Mouse (Mus musculus) CD8-positive naive resting alpha-beta T cell, adult 2 months (primary cell): ENCODE results near the gene Gab2.
A peak's percentile ranks its signal among the peaks of the same experiment; 100 is the strongest.

ENCODE experiments used
- DNase-seq, 2 experiments: peaks; one replicate each; pipeline ENCODE4 v3.0.0; 2022; ENCODE audit warnings: low read depth in 2 of 2, low spot score in 2 of 2

Gene Gab2

DNA sequence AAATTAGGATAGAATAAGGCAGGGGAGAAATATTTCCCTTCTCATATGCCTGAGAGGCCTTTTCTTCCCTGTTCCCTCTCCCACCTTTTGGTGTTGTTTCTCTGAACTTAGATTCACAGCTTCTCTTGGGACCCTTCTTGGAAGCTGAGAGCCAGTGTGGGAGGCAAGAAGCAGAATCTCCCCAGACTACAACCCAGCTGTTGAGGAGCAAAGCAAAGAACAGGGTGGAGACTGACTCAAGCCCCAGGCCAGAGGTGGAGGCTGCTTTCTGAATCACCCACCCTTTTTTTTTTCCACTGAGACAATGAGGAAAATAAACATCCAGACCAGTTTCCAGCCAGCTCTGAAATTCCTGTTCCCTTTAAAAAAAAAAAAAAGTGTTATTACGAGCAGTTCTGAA is 166.3 kb downstream of the Gab2 start:
- DNase-seq: no peak

DNA sequence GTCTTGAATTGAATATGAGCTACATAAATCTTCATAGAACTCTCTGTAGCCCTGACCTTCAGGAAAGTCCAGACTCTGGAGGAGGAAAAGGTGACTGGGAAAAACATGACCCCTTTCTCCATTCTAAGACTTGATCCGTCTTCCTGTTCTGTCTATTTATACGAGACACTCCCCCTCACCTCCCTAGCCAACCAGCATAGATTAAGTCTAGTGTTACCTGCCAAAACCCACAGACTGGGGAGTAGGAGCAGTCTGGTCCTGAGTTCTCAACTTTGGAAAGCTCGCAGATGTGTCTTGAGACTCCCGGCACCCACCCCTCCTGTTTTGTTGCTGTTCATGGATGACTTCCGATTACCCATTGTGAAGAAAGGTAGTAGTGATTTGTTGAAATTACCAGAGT is 166.8 kb downstream of the Gab2 start:
- no peak for DNase-seq

DNA sequence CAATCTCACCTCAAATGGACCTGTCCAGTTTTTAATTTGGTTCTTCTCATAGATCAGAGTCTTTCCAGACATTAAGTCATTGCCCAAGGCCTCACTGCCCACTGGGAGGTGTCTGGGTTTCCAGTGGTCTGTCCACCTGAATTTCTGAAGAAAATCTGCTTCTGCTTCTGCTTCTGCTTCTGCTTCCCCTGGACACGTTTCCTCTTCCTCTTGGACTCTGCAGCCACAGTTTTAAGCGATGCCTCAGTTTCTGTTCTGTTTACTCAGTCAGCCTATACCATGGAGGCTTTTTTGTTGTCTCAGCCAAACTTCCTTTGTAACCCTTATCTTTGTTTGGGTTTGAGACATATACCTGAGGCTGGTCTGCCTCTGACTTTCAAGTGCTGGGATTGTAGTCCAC is 170.3 kb downstream of the Gab2 start:
- DNase-seq: no peak

DNA sequence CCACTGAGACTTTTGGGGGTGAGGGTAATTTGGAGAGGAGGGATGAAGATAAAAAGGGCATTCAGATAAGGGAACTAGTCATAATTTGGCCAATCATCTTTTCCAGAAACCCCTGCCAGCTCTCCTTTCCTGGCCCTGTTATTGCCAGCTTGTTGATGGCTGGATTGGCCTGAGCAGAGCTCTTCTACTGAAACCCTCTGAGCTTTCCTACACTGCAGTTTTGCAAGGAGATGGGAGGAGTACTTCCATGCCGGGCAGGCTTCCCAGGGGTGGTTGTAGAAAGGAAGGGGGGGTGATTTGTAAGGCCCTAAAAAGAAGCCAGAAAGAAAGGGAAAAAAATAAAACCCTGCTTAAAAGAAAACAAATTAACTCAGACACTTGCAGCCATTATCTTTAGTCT is 181.2 kb downstream of the Gab2 start:
- no peak for DNase-seq

DNA sequence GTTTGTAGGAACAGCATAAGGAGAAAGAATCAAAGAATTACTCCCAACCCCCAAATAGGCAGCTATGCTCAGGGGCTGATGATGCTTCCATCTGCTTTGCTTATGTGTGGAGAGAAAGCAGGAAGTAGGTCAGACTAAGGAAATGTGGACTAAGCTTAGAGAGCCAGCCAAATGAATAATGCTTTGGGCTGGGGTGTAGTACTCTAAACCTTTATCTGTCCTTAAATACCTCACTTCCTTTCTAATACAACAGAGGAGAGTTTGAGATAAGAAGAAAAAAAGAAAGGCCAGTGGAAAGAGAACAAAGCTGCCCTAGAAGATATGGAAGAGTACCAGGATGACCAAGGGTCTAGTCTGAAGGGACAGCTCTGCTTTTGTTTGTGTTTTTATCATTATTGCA is 189.0 kb downstream of the Gab2 start:
- no peak for DNase-seq

DNA sequence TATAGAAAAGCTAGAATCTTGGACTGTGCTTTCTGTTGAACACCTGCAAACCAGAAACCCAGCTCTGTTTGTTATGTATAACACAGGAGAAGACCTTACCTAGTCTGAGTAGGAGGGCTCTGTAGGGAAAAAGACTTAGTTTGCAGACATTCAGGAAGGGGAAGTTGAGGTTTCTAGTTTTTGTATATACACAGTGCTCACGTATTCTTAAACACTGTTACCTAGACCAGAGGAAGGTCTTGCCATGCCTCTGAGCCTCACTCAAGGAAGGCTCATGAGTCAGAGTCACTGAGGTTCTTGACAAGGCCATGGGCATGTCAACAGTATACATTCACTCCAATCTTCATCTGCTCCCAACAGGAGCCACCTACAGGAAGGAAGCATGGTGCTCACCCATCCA is 189.7 kb downstream of the Gab2 start:
- no peak for DNase-seq

DNA sequence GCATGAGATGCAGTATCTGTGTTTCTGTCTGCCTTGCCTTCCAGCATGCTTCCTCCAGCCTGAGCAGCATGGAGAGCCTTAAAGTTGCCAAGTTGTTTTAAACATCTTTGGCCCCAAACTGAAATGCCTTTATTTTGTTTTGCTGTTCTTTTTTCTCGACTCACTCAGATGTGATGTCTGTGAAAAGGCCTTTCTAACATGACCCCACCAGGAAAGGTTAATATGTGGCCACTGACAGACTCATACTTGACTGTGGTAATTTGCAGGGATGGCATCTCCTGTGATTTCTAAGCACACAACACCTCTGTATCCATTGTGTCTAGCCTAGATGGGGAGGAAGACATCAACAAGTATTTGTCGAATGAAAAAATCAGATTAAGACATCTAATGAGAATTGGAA is 215.6 kb downstream of the Gab2 start:
- DNase-seq: no peak

DNA sequence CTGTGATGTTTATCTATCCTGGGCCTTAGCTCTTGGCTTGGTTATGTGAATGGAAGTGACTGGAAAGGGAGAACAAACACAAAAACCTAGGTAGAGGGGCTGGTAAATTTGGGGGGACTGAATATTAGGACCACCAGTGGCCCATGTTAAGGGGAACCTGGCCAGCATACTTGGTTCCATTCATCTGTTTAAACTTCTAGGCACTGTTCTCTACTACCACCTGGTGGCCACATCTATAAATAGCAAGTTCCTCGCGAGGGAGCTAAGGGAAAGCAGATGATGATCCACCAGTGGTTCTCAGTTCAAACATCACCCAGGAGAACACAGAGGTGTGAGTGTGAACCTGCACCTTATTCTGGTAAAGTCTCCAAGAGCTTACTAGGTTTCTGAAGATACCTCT is 216.1 kb downstream of the Gab2 start:
- DNase-seq: peak; percentile 17 to 46

DNA sequence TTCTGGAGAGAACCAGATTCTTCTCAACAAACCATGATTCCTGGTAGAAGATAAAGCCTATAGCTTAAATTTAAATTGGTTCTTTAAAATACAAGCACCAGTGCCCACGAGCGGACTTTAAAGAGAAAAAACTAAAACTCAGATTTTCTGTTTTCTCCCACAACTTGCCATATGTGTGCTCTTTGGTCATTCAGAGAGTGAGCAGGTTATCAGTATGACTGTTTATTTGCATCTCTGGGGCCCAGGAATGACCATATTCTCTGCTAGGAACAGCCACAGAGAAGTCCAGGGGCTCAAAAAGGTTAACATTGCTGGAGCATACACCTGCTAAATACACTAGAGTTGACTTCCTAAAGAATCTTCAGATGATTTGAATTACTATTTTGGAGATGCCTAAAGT is 216.9 kb downstream of the Gab2 start:
- no peak for DNase-seq

DNA sequence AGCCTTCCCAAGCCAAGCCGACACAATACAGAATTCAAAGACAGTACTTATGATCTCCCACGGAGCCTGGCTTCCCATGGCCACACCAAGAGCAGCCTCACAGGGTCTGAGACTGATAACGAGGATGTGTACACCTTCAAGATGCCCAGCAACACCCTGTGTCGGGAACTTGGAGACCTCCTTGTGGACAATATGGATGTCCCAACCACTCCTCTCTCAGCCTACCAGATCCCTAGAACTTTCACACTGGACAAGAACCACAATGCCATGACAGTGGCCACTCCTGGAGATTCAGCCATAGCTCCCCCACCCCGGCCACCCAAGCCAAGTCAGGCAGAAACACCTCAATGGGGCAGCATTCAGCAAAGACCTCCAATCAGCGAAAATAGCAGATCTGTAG is 217.6 kb downstream of the Gab2 start:
- no peak for DNase-seq

DNA sequence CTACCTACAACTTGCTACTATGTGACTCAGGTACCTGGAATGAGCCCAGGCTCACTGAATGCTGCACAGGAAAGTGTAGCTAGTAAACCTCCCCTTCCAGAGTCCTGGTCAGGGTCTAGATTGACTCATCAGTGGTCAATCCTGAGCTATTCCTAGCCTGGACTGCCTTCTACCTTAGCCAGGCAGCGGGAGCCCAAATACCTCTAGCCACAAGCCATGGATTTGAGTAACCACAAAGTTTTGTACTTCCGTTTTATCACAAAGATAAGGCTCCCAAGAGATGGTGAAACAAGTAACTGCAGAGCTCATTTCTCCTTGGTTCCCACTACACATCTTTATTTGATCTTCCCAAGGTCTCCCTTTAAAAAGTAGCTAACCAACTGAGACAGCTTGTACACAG is 219.5 kb downstream of the Gab2 start:
- DNase-seq: no peak

DNA sequence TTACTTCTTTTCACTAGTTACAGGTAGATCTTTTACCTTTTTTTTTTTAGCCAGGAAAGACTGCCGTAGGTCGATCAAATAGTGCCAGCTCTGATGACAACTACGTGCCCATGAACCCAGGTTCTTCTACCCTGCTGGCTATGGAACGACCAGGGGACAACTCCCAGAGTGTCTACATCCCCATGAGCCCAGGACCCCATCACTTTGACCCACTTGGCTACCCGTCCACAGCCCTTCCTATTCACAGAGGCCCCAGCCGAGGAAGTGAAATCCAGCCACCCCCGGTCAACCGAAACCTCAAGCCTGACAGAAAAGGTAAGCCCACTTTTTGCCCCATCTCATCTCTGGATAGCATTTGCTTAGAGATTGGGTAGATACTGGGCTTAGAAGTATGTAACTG is 219.9 kb downstream of the Gab2 start:
- no peak for DNase-seq

DNA sequence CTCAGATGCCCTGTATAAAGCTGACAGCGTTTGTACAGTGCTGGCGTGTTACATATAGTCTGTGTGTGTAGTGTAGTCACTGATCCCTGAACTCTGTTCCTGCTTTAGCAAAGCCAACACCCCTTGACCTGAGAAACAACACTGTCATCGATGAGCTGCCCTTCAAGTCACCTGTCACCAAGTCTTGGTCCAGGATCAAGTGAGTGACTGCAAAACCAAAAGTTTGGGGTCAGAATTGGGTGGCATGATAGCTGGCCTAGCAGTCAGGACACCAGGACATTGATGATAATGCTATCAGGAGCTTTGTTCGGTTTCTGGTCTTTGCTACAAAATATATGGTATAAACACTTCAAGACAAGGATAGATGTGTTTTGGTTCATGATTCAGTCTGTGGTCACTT is 220.9 kb downstream of the Gab2 start:
- DNase-seq: no peak

DNA sequence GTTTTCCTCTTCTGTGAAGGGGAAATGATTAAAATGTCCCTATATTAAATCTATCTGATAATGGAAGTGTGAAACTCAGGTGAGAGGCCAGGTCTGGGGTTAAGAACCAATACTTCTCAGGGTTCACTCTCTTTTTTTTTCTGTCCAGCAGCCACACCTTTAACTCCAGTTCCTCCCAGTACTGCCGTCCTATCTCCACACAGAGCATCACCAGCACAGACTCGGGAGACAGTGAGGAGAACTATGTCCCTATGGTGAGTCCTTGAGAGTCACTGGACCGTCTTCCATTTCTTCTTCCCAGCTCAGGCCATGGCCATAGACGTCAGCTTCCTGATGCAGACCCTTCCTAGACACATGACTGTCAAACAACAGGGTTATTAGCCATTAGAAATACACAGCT is 221.5 kb downstream of the Gab2 start:
- DNase-seq: no peak

DNA sequence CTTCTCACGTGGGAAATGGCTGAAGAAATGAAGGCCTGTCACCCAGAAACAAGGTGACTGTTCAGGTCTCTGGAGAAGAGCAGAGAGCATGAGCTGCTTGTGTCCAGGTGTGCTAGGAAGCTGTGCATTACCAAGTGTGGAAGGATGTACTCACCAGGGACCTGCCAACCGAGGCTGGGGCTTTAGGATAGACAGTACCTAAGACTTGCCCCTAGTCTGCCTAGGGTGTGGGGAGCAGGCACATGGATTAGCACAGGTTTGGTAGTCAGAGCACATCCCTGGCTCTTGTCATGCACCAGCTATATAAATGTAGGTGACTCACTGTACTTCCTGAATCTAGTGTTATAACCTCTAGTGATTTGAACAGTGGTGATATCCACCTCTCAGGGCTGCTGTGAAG is 222.2 kb downstream of the Gab2 start:
- no peak for DNase-seq

DNA sequence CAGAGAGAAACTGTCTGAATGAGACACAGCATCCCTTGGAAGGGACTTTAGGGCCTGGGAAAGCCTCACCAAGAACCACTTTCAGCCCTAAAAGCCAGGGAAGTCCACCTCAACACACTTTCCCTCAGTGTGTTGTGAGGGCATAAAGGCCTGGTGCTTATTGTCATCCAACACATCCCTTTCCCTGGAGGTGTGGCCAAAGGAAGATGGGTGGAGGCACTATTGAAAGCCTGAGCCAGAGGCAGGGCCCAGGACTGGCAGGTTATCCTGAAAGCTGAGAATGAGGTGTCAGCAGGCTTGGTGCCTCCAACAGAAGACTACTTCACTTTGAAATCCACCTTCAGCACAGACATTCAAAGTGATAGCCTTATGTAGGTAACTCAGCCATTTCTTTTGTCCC is 223.1 kb downstream of the Gab2 start:
- no peak for DNase-seq

DNA sequence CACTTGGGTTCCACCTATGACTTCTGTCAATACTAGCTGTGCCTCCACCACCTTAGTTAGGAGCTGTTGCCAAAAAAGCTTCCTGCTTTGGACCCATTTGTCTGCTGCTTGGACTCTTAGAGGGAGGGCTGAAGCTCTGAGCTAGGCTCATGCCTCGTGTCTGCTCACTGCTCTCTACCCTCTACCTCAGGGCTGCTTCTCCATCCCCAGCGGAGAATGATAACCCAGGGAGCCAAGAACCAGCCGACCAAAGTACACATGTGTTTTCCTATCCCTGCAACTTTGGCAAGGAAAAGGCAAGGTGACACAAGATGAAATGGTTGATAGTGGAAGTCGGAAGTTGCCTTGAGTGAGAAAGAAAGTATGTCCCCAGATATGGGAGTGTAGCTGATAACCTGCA is 223.8 kb downstream of the Gab2 start:
- DNase-seq: no peak

DNA sequence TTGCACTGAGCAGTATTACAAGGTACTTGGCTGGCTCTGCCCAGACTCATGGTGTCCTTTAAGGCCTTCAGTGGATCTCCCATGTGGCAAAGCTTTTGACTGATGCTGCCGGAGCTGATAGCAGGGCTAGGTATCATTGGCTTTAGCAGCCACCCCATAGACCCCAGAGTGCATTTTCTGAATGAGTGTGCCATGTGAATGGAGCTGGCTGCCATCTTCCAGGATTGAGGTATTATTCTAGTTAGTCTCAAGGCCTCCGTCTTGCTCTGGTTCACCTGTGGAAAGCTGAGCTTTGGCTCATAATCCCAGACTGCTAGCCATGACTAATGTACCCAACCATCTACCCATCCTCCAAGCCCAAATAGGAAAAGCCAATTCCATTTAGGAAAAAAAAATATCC is 225.4 kb downstream of the Gab2 start:
- DNase-seq: no peak

DNA sequence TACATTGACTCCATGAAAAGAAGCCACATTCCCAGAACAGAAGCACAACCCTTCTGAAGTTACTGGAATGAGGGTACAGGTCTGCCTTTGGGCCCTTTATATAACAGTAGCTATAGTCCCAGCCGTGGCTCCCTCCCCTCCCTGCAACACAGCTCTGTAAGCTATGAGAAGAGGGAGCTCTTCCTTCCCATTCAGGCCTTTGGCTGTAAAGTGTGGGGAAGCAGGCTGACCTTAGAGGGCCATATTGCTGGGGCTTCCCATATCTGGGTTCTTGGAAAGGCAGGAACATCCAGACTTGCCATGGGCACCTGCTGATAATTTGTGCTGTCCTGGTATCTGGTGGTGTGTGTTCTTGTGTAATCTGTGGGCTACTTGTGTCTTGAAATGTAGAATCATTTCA is 226.2 kb downstream of the Gab2 start:
- DNase-seq: no peak

DNA sequence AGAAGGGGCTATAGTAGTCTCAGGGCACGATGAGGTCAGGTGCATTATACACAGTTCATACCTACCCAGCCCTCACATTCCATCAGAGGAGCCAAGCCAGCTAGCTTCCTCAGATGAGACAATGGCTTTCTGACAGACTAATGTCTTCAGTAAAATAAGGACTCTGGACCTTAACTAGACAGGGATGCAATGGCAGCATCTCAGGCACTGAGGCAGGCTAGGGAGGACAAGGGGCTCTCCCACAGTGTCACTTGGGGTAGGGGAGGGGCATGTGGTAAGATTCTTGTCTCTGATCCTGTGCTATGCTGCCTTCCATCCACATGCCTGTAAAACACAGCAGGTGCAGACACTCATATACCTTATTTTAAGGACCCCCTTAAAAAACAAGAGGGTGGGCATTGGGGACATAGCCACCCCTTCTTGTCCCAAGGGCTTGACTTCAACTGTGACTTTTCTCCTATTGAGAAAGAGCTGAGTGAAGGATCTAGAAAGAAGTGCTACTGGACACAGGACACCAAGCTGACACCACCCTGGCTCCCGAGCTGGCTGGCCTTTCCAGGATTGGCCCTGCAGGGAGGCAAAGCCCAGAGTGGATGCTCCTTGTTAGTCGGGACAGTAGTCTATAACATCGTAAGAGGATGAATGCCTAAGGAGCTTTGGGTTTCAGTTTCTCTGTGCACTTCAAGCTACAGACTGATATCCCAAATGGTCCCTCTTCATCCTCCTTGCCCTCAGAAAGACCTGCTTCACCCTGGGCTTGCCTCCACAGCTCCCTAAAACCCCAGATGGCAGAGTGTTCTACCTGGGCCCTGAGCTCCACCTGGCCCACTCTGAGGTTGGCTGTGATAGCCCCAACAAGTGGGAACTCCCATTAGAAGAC is 228.3 kb downstream of the Gab2 start:
- no peak for DNase-seq

DNA sequence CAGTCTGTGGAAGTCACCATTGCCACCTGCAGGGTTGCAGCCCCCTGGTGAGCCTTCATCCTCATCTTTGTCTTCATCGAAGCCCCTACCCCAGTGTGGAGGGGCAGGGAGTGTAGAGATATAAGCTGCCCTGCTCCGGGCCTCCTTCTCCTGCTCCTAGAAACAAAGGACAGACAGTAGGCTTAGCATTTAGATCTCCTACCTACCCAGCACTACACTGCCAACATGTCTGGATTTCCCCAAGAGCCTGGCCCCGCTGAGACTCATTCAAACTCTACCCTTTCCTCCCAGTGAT is 228.9 kb downstream of the Gab2 start:
- no peak for DNase-seq

DNA sequence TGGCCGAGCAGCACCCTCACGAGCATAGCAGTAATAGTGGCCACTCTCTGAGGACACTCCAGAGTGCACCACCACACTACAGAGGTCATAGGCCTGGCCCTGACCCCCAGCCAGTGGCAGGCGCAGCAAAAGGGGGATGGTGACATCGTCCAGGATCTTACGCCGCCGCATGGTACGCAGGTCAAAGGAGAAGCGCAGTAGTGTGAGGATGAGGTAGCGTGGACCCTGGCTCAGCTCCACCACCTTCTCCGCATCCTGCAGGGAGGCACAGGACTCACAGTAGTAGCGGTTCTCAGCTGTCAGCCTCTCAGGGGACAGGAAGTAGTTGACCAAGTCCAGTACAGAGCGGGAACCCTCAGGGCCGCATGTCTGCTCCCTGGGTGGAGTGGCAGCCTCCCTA is 230.2 kb downstream of the Gab2 start:
- no peak for DNase-seq

DNA sequence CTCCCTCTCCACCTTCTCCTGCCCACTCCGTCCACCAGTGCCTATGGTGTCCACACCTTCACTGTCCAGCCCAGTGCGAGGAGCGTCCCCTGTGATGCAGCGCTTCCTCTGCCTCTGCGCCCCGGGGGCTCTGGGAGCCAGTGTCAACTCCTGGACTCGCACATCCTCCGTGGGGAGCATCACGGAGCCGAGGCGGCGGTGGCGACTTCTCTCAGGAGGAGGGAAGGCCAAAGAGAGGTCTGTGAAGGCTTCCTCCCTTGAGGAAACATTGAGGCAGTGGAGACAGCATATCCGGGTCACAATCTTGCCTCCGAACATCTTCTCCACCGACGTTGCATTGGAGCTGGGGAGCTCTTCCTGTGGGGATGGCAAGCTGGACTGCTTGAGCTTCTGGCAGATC is 230.8 kb downstream of the Gab2 start:
- DNase-seq: no peak

DNA sequence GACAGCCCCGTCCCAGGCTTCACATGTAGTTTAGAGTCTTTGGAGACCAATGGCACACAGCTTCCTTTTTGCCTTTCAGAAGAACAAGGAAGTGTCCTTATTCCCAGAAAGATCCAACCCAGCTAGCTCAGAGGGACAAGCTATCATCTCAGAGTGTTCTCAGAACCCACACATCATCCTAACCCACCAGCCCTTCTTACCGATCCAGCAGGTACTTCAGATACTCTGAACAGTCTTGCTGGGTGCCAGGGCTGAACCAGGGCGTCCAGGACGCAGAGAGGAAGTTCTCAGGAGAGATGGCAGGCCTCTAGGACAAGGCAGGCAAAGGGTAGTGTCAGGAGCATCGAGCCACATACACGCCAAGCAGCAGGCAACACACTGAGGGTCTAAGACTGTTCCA is 231.5 kb downstream of the Gab2 start:
- DNase-seq: no peak
